Mouse (Mus musculus) embryonic facial prominence, embryonic 14.5 days (tissue): ENCODE measurements at regions not wholly inside any gene's neighbourhood (a gene's known extent, or its start where the extent isn't known, plus 50 kb on each side); places are given as distances from the start of the nearest gene placed in this dataset.

ENCODE experiments used
- ATAC-seq: fragments of 200-750 bp; cut with Nextera tagmentation; 2 replicates; pipeline ENCODE4 v1.8.0; 2017; ENCODE audit warnings: low read depth, moderate number of reproducible peaks, moderate TSS enrichment
- DNase-seq: peaks from one replicate; pipeline ENCODE4 v3.0.0-alpha.2; 2015; ENCODE audit warnings: low spot score
- H3K27ac ChIP-seq: fragments of 300-500 bp; sonication (generic); replicated peaks from 2 replicates; pipeline ENCODE4 v1.5.1; 2014; ENCODE audit warnings: low read depth, mild to moderate bottlenecking, low read length, moderate library complexity
- H3K27me3 ChIP-seq: fragments of 300-500 bp; sonication (generic); replicated peaks from 2 replicates; pipeline ENCODE4 v1.6.1; 2014; ENCODE audit warnings: low read length; ENCODE audit not compliant: control insufficient read depth, insufficient read depth
- H3K36me3 ChIP-seq: fragments of 300-500 bp; sonication (generic); 2 replicates; pipeline ENCODE4 v1.6.1; 2014; ENCODE audit warnings: low read length, mixed read lengths; ENCODE audit not compliant: control insufficient read depth, insufficient read depth
- H3K4me1 ChIP-seq: fragments of 300-500 bp; sonication (generic); 2 replicates; pipeline ENCODE4 v1.6.1; 2014; ENCODE audit warnings: antibody characterized with exemption, low read length; ENCODE audit not compliant: control insufficient read depth, insufficient read depth
- H3K4me2 ChIP-seq: fragments of 300-500 bp; sonication (generic); 2 replicates; pipeline ENCODE4 v1.6.1; 2014; ENCODE audit warnings: low read depth, mild to moderate bottlenecking, low read length, moderate library complexity, mixed read lengths
- H3K4me3 ChIP-seq: fragments of 300-500 bp; sonication (generic); 2 replicates; pipeline ENCODE4 v1.5.1; 2014; ENCODE audit warnings: low read depth, mild to moderate bottlenecking, low read length
- H3K9ac ChIP-seq: fragments of 300-500 bp; sonication (generic); 2 replicates; pipeline ENCODE4 v1.6.1; 2014; ENCODE audit warnings: low read depth, mild to moderate bottlenecking, low read length, moderate library complexity, mixed read lengths
- H3K9me3 ChIP-seq: fragments of 300-500 bp; sonication (generic); 2 replicates; pipeline ENCODE4 v1.6.1; 2016; ENCODE audit warnings: low read length; ENCODE audit not compliant: control insufficient read depth
- WGBS: fragments of 180-500 bp; shearing (Covaris S2); extraction: QIAGEN DNeasy Blood & Tissue Kit; methylation state at CpG from one replicate; pipeline ENCODE4 v1.1.7; 2014; 5-methylcytosine and 5-hydroxymethylcytosine counted together

GRCm38 (mm10) chr1:156990567-156991494, 51.4 kb upstream of the Ralgps2 start:
- H3K4me3 ChIP-seq: no peak overlapping the region
- ATAC-seq: no peak
- no peak overlapping the region for H3K27ac ChIP-seq
- H3K9ac ChIP-seq: no peak overlapping the region
- WGBS: 69% methylated on average over 14 of the region's 14 CpGs
- no peaks in the 10 kb centered on the region for H3K36me3 ChIP-seq
- no peaks in the 10 kb centered on the region for H3K9me3 ChIP-seq
- H3K27me3 ChIP-seq: no peaks in the 10 kb centered on the region
- H3K4me1 ChIP-seq: peaks cover 7% of the 10 kb centered on the region; the same call in 1 of the 2 replicates
- no peak overlapping the region for H3K4me2 ChIP-seq
- DNase-seq: peak; percentile 48

GRCm38 (mm10) chr1:156990112-156990511, 50.7 kb upstream of the Ralgps2 start:
- WGBS: 31% methylated on average over 9 of the region's 9 CpGs
- Histone ChIP-seq H3K9ac (no peak overlapping the region), H3K4me3 (no peak overlapping the region), H3K27me3 (no peaks in the 10 kb centered on the region), H3K4me2 (no peak overlapping the region), H3K36me3 (no peaks in the 10 kb centered on the region), H3K9me3 (no peaks in the 10 kb centered on the region), H3K27ac (no peak overlapping the region), H3K4me1 (peaks cover 7% of the 10 kb centered on the region; the same call in 1 of the 2 replicates)
- ATAC-seq: peak; percentile 84
- peak; percentile 77 for DNase-seq

GRCm38 (mm10) chr1:156989149-156989785, 49.8 kb upstream of the Ralgps2 start:
- Histone ChIP-seq H3K9me3 (no peaks in the 10 kb centered on the region), H3K4me2 (no peak overlapping the region), H3K36me3 (no peaks in the 10 kb centered on the region), H3K4me1 (peaks cover 7% of the 10 kb centered on the region; the same call in 1 of the 2 replicates), H3K4me3 (no peak overlapping the region), H3K9ac (no peak overlapping the region), H3K27ac (no peak overlapping the region), H3K27me3 (no peaks in the 10 kb centered on the region)
- 71% methylated on average over 10 of the region's 10 CpGs for WGBS
- DNase-seq (no peak), ATAC-seq (no peak; the same call in 1 of the 2 replicates)
